Mouse (Mus musculus) limb, embryonic 14.5 days (tissue): ENCODE data around the gene Rgs6. TPM values are rescaled to one million over a fixed set of nuclear protein-coding genes. Genes with fewer than 3 reads are reported as not detected.

Experiments used
- ATAC-seq: fragments of 200-750 bp; cut with Nextera tagmentation; 2 replicates; pipeline ENCODE4 v1.8.0; 2017; ENCODE audit warnings: low read depth, moderate number of reproducible peaks, moderate TSS enrichment; ENCODE audit not compliant: low FRiP score
- DNase-seq: peaks from one replicate; pipeline ENCODE4 v3.0.0-alpha.2; 2015; ENCODE audit warnings: low spot score
- H3K27ac ChIP-seq: fragments of 300-500 bp; sonication (generic); replicated peaks from 2 replicates; pipeline ENCODE4 v1.5.1; 2014; ENCODE audit warnings: low read depth, mild to moderate bottlenecking, low read length, moderate library complexity, mixed read lengths
- H3K27me3 ChIP-seq: fragments of 300-500 bp; sonication (generic); 2 replicates; pipeline ENCODE4 v1.6.1; 2014; ENCODE audit warnings: low read length, mixed read lengths; ENCODE audit not compliant: control insufficient read depth, insufficient read depth
- H3K36me3 ChIP-seq: fragments of 300-500 bp; sonication (generic); 2 replicates; pipeline ENCODE4 v1.6.1; 2014; ENCODE audit warnings: mild to moderate bottlenecking, low read length, moderate library complexity, mixed read lengths; ENCODE audit not compliant: control insufficient read depth, insufficient read depth
- H3K4me1 ChIP-seq: fragments of 300-500 bp; sonication (generic); 2 replicates; pipeline ENCODE4 v1.6.1; 2014; ENCODE audit warnings: antibody characterized with exemption, low read length, mixed read lengths; ENCODE audit not compliant: control insufficient read depth, insufficient read depth
- H3K4me2 ChIP-seq: fragments of 300-500 bp; sonication (generic); replicated peaks from 2 replicates; pipeline ENCODE4 v1.6.1; 2014; ENCODE audit warnings: low read depth, mild to moderate bottlenecking, low read length, moderate library complexity; ENCODE audit not compliant: severe bottlenecking
- H3K4me3 ChIP-seq: fragments of 300-500 bp; sonication (generic); replicated peaks from 2 replicates; pipeline ENCODE4 v1.5.1; 2014; ENCODE audit warnings: low read length
- H3K9ac ChIP-seq: fragments of 300-500 bp; sonication (generic); 2 replicates; pipeline ENCODE4 v1.6.1; 2014; ENCODE audit warnings: mild to moderate bottlenecking, low read depth, low read length, moderate library complexity; ENCODE audit not compliant: severe bottlenecking
- H3K9me3 ChIP-seq: fragments of 300-500 bp; sonication (generic); 2 replicates; pipeline ENCODE4 v1.6.1; 2016; ENCODE audit warnings: low read length; ENCODE audit not compliant: control insufficient read depth
- POLR2A ChIP-seq: fragments of 200-500 bp; IDR thresholded peaks from 2 replicates; pipeline ENCODE4 v1.8.0; 2012; ENCODE audit warnings: inconsistent platforms, mild to moderate bottlenecking, moderate library complexity, borderline replicate concordance; ENCODE audit not compliant: insufficient read depth, insufficient read length; ENCODE audit errors: extremely low read depth
- WGBS: fragments of 180-500 bp; shearing (Covaris S2); extraction: QIAGEN DNeasy Blood & Tissue Kit; methylation state at CpG from one replicate; pipeline ENCODE4 v1.1.7; 2014; 5-methylcytosine and 5-hydroxymethylcytosine counted together
- polyA plus RNA-seq, 2 experiments: library from polyadenylated mRNA; depleted of rRNA in 1 of 2; stranded (reverse) in 1 of 2; unstranded in 1 of 2; fragments of >200 nt; fragmentation: Nextera tagmentation in 1 of 2; extraction: Ambion mirVana in 1 of 2; gene quantifications; 2 replicates each; pipeline versions ENCODE4 v1.2.1 to v1.2.3; 2012 to 2014

The Rgs6 gene
- polyA plus RNA-seq, 2 experiments, result 1.2 to 1.5 TPM

DNA sequence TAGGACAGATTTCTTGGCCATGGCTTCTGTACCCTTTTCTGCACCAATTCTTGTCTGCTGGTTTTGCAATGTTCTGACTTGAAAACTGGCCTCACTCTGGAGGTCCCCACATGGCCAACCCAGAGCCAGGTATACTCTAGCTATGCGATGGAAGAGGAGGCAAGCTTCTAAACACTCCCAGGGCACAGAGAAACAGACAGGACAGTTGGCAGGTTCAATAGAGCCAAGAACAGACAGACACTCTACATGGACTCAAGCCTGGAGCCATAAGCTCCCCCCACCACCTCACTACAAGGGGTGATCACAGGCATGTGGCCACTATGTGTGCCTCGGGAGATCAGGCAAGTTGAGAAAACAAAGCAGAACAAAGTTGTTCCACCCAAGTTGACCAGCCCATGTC lies 572.1 kb downstream of the Rgs6 start:
- H3K27ac ChIP-seq, result no peak overlapping the region
- H3K36me3 ChIP-seq, result no peaks in the 10 kb centered on the region
- H3K4me2 ChIP-seq, result no peak overlapping the region
- ATAC-seq (no peak), DNase-seq (no peak)
- WGBS, result 82% methylated on average over 2 of the region's 2 CpGs
- H3K4me1 ChIP-seq, result no peaks in the 10 kb centered on the region
- H3K9me3 ChIP-seq, result no peaks in the 10 kb centered on the region
- no peaks in the 10 kb centered on the region for H3K27me3 ChIP-seq
- H3K9ac ChIP-seq, result no peak overlapping the region
- no peak for TF ChIP-seq POLR2A
- H3K4me3 ChIP-seq, result no peak overlapping the region

DNA sequence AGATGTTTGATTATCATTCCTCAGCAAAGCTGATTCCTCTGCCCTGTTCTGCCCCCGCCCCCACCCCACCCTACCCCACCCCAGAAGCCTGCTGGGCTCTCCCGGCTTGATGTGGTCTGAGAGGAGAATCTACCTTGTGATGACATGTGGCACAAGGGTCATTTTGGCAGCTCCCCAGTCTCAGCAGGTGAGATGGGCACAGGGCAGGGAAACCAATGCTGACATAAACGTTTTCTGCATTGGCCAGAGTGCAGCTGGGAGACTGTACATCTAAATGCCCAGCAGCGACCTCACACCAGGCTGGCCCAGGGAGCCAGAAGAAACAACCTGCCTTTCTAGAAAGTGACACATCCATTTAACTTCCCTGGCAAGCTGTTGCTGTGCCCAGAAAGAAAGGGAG lies 572.6 kb downstream of the Rgs6 start:
- TF ChIP-seq POLR2A, result no peak

DNA sequence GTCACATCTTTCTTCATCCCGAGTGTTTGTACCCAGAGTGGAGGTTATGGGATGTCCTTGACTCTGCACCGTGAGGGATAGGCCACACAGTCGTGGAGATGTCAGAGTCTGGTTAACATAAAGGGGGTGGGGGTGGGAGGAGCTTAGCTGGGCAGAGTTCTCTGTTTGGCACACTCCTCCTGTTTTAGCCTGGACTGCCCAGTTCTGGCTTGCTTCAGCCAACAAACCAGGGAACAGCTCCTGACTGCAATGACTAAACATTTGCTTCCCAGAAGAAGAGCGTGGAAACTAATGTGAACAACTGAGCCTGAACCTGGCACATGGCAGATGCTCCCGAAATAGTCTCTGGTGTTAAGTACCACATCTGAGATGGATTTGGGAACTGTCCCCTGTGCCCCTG lies 575.6 kb downstream of the Rgs6 start:
- Histone ChIP-seq H3K27ac (no peak overlapping the region), H3K36me3 (no peaks in the 10 kb centered on the region), H3K9me3 (no peaks in the 10 kb centered on the region), H3K4me3 (no peak overlapping the region), H3K4me1 (no peaks in the 10 kb centered on the region), H3K27me3 (no peaks in the 10 kb centered on the region), H3K9ac (no peak overlapping the region), H3K4me2 (no peak overlapping the region)
- TF ChIP-seq POLR2A, result no peak
- DNase-seq (no peak), ATAC-seq (no peak)
- WGBS, result 60% methylated on average over 5 of the region's 5 CpGs

More for the DNA sequence above, 572.6 kb downstream of the Rgs6 start:
- no peak for DNase-seq
- no peak for ATAC-seq
- Histone ChIP-seq H3K4me1 (no peaks in the 10 kb centered on the region), H3K27ac (no peak overlapping the region), H3K27me3 (no peaks in the 10 kb centered on the region), H3K4me2 (no peak overlapping the region), H3K36me3 (no peaks in the 10 kb centered on the region), H3K9ac (no peak overlapping the region), H3K9me3 (no peaks in the 10 kb centered on the region), H3K4me3 (no peak overlapping the region)
- 85% methylated on average over 4 of the region's 4 CpGs for WGBS

DNA sequence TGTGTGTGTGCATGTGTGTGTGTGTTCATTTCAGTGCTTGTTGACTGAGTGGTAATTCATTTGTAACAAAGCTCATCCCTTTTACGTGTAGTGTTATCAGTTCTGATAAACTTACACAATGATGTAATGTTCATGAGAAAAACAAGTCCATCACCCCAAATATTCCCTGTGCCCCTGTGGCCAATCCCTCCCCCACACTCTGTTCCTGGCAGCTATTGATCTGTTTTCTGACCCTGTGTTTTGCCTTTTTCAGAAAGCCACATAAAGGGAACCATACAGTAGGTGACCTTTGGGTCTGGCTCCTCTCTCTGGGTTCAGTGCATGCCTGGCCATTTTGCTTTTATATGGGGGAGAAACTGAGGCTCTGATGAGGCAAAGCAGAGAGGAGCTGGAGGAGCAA lies 577.0 kb downstream of the Rgs6 start:
- 74% methylated on average over 1 of the region's 1 CpGs for whole genome bisulfite sequencing
- no peak for ATAC-seq
- DNase-seq, result no peak

DNA sequence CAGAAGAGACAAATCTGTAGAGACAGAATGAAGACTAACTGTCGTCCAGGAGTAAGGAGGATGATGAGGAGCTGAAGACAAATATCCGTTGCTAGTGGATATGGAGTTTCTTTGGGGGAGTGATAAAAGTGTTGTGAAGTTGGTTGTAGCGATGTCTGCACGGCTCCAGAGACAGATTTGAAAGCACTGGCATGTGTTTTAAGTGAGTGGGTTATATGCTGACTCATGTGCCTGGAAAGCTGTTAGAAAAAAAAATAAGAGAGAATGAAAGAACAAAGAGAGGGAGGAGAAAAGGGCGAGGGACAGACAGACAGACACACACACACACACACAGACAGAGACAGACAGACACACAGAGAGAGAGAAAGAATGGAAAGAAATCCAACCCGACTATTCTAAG lies 580.2 kb downstream of the Rgs6 start:
- no peak for ATAC-seq
- Histone ChIP-seq H3K27me3 (no peaks in the 10 kb centered on the region), H3K4me3 (no peak overlapping the region), H3K4me2 (no peak overlapping the region), H3K4me1 (0 out of 2 replicates have a peak, but pooled peaks cover 2% of the 10 kb centered on the region), H3K9me3 (no peaks in the 10 kb centered on the region), H3K27ac (no peak overlapping the region), H3K9ac (no peak overlapping the region), H3K36me3 (no peaks in the 10 kb centered on the region)
- 72% methylated on average over 6 of the region's 6 CpGs for WGBS
- TF ChIP-seq POLR2A, result no peak
- no peak for DNase-seq

More for the DNA sequence above, 577.0 kb downstream of the Rgs6 start:
- TF ChIP-seq POLR2A, result no peak
- Histone ChIP-seq H3K4me1 (0 out of 2 replicates have a peak, but pooled peaks cover 2% of the 10 kb centered on the region), H3K27ac (no peak overlapping the region), H3K27me3 (no peaks in the 10 kb centered on the region), H3K9me3 (no peaks in the 10 kb centered on the region), H3K4me2 (no peak overlapping the region), H3K9ac (no peak overlapping the region), H3K4me3 (no peak overlapping the region), H3K36me3 (no peaks in the 10 kb centered on the region)
